Mouse (Mus musculus) thymus, adult 2 months (tissue): ENCODE measurements around the gene Thap4.

Experiments
- CTCF ChIP-seq: fragments of 200-500 bp; IDR thresholded peaks from 2 replicates; pipeline ENCODE4 v1.5.1; 2012; ENCODE audit warnings: mild to moderate bottlenecking, control low read depth, low read length, moderate library complexity, borderline replicate concordance; ENCODE audit not compliant: control insufficient read depth, poor library complexity, insufficient read depth; ENCODE audit errors: extremely low read depth
- POLR2A ChIP-seq: fragments of 200-500 bp; IDR thresholded peaks from 2 replicates; pipeline ENCODE4 v1.6.1; 2012; ENCODE audit warnings: mild to moderate bottlenecking, low read length, control low read depth, moderate library complexity; ENCODE audit not compliant: control insufficient read depth, poor library complexity, insufficient read depth; ENCODE audit errors: extremely low read depth

DNA sequence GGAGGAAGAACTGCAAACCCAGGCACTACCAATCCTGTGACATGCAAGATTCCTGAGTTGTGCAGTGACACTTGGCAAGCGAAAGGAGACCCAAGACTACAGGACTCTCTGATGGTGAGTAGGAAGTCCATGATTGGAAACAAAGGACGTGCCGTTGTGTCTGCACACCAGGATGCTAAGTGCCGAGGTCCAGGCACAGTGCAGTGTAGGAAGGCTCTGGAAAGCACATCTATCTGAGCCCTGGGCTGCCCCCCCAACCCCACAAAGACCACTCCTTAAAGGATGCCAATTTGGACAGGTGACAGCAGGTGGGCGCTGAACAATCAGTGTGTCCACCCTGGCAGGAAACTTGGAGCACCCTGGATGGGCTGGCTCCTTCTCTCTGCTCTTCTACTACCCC is 23.6 kb downstream of the Thap4 start:
- TF ChIP-seq POLR2A: no peak
- no peak for TF ChIP-seq CTCF
